Mouse (Mus musculus) lung, adult 2 months (tissue): ENCODE results near the gene Zfp46.

ENCODE experiments used
- CTCF ChIP-seq: fragments of 200-500 bp; IDR thresholded peaks from 2 replicates; pipeline ENCODE4 v1.5.1; 2011; ENCODE audit warnings: mild to moderate bottlenecking, low read length, control low read depth; ENCODE audit not compliant: insufficient read depth
- POLR2A ChIP-seq: fragments of 200-500 bp; IDR thresholded peaks from 2 replicates; pipeline ENCODE4 v1.6.1; 2011; ENCODE audit warnings: low read depth, mild to moderate bottlenecking, control low read depth, low read length, borderline replicate concordance; ENCODE audit errors: extremely low read depth

DNA sequence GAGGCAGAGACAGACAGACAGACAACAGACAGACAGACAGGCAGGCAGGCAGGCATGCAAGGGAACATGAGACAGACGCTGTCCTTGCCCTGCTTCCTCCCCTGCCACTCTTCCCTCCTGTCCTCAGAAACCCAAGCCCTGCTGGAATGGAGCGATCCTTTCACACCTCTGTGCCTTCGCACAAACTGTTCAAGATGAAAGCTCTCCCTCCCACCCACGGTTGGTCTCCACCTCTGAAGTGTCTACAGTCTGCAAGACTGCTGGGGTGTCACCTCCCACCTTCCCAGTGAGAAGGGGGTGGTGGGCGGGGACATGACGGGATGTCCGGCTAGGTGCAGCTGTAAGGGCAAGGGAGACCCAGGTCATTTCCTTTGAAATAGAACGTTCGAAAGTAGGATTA lies 2.9 kb upstream of the Zfp46 start:
- TF ChIP-seq POLR2A: no peak
- no peak for TF ChIP-seq CTCF
